Mouse (Mus musculus): ENCODE measurements at regions not wholly inside any gene's neighbourhood (a gene's known extent, or its start where the extent isn't known, plus 50 kb on each side); places are given as distances from the start of the nearest gene placed in this dataset.

DNA sequence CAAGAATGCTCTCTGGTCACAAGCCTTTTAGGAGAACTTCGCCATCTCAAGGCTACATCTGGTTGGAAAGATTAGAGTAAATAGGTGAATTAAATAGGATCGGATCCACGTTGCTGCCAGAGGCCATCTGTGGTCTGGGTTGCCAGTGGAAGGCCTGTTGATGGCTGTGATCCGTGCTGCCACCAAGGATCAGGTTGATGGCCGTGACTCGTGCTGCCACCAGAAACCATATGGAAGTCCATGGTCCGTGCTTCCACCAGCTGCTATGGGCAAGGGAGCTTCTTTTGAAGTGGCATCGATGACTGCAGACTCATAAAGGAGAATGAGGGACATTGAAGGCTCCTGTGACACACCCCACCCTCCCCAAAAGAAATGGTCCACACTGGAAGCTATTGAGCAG is 79.6 kb downstream of the Atp1a1 start:
- Histone ChIP-seq H3K9ac (no peak overlapping the region), H3K27me3 (replicated peaks) (no peaks in the 10 kb centered on the region), H3K4me3 (replicated peaks) (no peak overlapping the region), H3K27ac (no peak overlapping the region), H3K9me3 (no peaks in the 10 kb centered on the region), H3K36me3 (no peaks in the 10 kb centered on the region), H3K4me2 (no peak overlapping the region), H3K4me1 (peaks cover 22% of the 10 kb centered on the region)
- ATAC-seq (ENCODE audit: insufficient read depth, low FRiP score, low read depth) = no peak
- 87% methylated on average over 8 of the region's 8 CpGs for WGBS

DNA sequence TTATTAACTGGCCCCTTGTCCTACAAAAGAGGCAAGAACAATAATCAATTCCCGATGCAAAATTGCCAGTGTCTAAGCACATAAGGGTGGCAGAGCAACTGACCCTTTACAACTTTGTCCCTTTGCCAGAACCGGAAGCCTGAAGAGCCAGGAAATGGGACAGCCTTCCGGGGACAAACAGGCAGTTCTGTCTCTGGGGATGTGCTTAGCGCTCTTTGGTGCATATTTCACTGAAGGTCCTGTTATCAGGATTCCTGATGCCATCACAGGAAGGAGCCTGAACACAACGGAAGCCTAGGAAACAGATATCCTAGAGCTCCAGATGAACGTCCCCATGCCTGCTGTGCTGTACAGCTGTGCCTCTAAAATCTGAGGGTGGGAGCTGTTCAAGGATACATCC is 80.0 kb downstream of the Atp1a1 start:
- no peak for ATAC-seq (ENCODE audit: insufficient read depth, low FRiP score, low read depth)
- no peaks in the 10 kb centered on the region for H3K27me3 ChIP-seq (replicated peaks)
- no peak overlapping the region for H3K27ac ChIP-seq
- no peak overlapping the region for H3K9ac ChIP-seq
- H3K4me3 ChIP-seq (replicated peaks) = no peak overlapping the region
- no peak overlapping the region for H3K4me2 ChIP-seq
- no peaks in the 10 kb centered on the region for H3K9me3 ChIP-seq
- peaks cover 21% of the 10 kb centered on the region for H3K4me1 ChIP-seq
- 61% methylated on average over 6 of the region's 6 CpGs for WGBS
- no peaks in the 10 kb centered on the region for H3K36me3 ChIP-seq

DNA sequence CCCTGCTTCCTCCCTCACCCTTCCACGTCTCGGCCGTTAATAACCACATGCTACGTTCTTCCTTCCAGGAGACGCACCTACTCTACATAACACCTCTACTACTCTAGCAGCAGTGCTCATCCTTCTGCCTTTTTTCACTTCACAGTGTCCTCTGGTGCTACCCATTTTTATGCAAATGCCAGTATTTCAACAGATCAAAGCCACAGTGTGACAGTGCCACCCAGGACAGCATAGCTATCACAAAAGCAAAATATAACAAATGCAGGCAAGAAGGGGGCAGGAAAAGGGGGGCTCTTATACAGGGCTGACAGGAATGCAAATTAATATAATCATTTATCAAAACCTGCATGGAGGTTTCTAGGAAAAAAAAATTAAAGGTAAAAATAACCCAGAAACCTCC is 81.2 kb downstream of the Atp1a1 start:
- Histone ChIP-seq H3K27me3 (replicated peaks) (no peaks in the 10 kb centered on the region), H3K4me1 (peaks cover 22% of the 10 kb centered on the region), H3K9me3 (no peaks in the 10 kb centered on the region), H3K4me2 (no peak overlapping the region), H3K9ac (no peak overlapping the region), H3K36me3 (no peaks in the 10 kb centered on the region), H3K4me3 (replicated peaks) (no peak overlapping the region), H3K27ac (no peak overlapping the region)
- 83% methylated on average over 5 of the region's 5 CpGs for WGBS
- ATAC-seq (ENCODE audit: insufficient read depth, low FRiP score, low read depth) = no peak

DNA sequence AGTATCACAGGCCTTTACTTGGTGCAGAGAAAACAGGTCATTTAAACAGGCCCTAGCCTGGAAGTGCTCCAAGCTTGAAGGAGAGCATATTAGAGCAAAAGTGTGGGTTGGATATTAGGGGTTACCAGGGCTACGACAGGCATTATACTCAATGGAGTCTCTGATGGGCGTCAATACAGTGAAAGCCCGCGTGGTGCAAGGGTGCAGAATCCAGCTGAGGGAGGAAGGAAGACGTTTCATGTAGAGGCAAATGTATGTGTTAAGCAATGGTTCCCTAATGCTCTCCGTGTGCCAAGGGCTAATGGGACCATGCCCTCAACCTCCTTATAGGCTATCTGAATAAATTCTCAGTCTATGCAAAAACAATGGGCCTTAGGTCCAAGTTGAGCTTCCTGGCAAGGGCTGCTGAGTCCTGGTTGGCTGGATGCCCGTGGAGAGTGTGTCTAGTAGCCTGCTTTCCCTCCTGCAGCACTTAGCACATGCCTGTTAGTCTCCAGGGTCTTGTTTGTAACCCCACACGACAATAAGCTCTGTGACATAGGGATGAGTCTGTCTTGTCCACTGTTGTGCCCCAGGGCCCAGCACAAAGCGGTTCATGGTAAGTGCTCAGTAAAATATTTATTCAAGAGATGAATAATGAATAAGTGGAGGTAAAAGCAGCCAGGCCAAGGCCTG is 82.1 kb downstream of the Atp1a1 start:
- Histone ChIP-seq H3K9me3 (no peaks in the 10 kb centered on the region), H3K4me1 (peaks cover 19% of the 10 kb centered on the region), H3K36me3 (no peaks in the 10 kb centered on the region), H3K4me2 (no peak overlapping the region), H3K9ac (no peak overlapping the region), H3K27me3 (replicated peaks) (no peaks in the 10 kb centered on the region), H3K4me3 (replicated peaks) (no peak overlapping the region), H3K27ac (no peak overlapping the region)
- WGBS = 64% methylated on average over 9 of the region's 9 CpGs
- no peak for ATAC-seq (ENCODE audit: insufficient read depth, low FRiP score, low read depth)

DNA sequence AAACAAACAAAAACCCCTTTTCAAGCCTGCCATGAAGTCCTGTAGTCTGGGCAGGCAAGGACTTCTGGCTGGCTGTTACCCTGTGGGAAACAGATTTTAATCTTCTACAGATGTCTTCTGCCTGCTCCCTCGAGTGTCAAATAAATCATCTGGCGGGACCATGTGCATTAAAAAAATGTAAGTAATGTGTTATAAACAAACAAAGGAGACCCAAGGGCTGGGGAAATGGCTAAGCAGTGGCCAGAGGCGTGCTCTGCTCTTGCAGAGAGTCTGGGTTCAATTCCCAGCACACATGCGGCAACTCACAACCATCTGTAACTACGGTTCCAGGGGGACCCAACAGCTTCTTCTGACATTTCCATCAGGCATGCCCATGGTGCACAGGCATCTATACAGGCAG is 83.3 kb downstream of the Atp1a1 start:
- Histone ChIP-seq H3K27me3 (replicated peaks) (no peaks in the 10 kb centered on the region), H3K4me3 (replicated peaks) (no peak overlapping the region), H3K27ac (no peak overlapping the region), H3K9me3 (no peaks in the 10 kb centered on the region), H3K4me2 (no peak overlapping the region), H3K4me1 (peaks cover 16% of the 10 kb centered on the region), H3K9ac (no peak overlapping the region), H3K36me3 (no peaks in the 10 kb centered on the region)
- 54% methylated on average over 5 of the region's 5 CpGs for WGBS
- ATAC-seq (ENCODE audit: insufficient read depth, low FRiP score, low read depth) = no peak

DNA sequence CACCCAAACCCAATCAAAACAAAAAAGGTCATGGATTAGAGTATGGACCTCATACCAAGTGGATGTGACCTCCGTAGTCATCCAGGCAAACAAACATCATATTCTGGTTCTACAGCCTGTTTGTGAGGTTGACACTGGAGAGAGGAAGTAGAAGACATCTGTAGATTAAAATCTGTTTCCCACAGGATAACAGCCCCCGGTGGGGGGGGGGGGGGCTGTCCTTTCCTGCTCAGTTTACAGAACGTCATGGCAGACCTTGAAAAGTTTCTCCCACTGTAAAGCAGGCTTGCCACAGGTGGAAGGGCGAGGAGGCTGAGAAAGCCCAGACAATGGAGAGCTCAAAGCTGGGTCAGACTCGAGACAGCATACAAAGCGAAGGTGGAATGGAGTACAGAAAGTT is 84.4 kb downstream of the Atp1a1 start:
- Histone ChIP-seq H3K4me1 (peaks cover 15% of the 10 kb centered on the region), H3K9ac (no peak overlapping the region), H3K27me3 (replicated peaks) (no peaks in the 10 kb centered on the region), H3K4me3 (replicated peaks) (no peak overlapping the region), H3K4me2 (no peak overlapping the region), H3K9me3 (no peaks in the 10 kb centered on the region), H3K36me3 (no peaks in the 10 kb centered on the region), H3K27ac (peak overlapping the region; percentile 73)
- ATAC-seq (ENCODE audit: insufficient read depth, low FRiP score, low read depth) = no peak
- 55% methylated on average over 6 of the region's 6 CpGs for WGBS

DNA sequence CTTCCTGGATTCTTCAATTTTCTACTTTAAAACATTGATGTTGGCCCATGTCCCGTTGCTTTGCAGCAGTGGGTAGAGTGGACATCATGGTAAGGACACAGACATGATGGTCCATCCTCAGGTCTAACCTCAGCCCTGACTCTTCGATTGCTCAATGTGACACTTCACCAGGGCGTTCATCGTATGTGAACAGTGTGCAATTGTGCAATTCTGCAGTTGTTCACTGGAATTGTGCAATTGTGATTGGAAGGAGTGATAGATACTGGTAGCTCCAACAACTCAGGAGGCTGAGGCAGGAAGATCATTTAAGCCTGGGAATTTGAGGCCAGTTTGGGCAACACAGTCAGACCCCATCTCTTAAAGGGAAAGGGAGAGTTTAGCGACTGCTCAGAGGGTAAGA is 84.9 kb downstream of the Atp1a1 start:
- no peak for ATAC-seq (ENCODE audit: insufficient read depth, low FRiP score, low read depth)
- Histone ChIP-seq H3K4me1 (peaks cover 15% of the 10 kb centered on the region), H3K36me3 (no peaks in the 10 kb centered on the region), H3K27ac (peak overlapping the region; percentile 73), H3K4me2 (no peak overlapping the region), H3K9me3 (no peaks in the 10 kb centered on the region), H3K27me3 (replicated peaks) (no peaks in the 10 kb centered on the region), H3K4me3 (replicated peaks) (no peak overlapping the region), H3K9ac (no peak overlapping the region)
- 84% methylated on average over 5 of the region's 5 CpGs for WGBS

DNA sequence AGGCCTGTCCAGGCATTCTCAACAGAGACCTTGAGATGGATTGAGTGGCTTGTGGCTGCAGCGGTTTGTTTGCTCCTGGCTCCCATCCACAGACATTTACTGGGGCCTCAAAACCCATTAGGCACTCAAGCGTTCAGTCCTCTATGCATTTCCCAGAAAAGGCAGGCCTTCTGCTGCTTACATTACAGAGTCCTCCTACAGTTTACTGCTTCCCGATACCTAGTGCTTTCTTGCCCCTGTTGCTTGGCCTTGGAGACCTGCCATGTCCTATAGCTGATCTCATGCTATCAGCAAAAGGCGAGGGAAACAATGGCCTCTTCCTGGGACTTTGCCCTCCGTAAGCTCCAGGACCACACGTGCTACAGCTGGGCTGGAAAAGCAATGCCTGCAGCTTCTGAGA is 85.7 kb downstream of the Atp1a1 start:
- Histone ChIP-seq H3K36me3 (no peaks in the 10 kb centered on the region), H3K4me3 (replicated peaks) (no peak overlapping the region), H3K27me3 (replicated peaks) (no peaks in the 10 kb centered on the region), H3K9ac (no peak overlapping the region), H3K4me1 (peaks cover 19% of the 10 kb centered on the region), H3K27ac (peak overlapping the region; percentile 73), H3K9me3 (no peaks in the 10 kb centered on the region), H3K4me2 (no peak overlapping the region)
- peak; percentile 41; the same call in 1 of the 2 replicates for ATAC-seq (ENCODE audit: insufficient read depth, low FRiP score, low read depth)
- WGBS = 22% methylated on average over 6 of the region's 6 CpGs

DNA sequence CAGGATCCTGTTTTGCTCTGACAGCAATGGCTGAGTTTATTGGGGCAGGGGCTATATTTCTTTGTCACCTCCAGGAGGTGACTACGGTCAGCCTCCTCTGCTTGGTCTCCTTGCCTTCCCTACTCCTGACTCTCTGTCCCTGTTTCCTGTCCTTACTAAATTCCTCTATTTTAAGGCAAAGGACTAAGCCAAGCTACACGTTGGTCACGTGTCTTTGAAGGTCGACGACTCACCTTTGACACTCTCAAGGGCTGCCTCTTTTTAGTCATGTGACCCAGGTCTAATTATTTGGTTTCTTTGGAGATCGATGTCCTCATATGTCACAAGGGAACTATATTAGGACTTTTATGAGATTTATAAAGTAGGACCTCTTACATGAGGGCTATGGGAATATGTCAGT is 86.9 kb downstream of the Atp1a1 start:
- Histone ChIP-seq H3K9ac (no peak overlapping the region), H3K36me3 (no peaks in the 10 kb centered on the region), H3K27ac (peak overlapping the region; percentile 85), H3K4me1 (peaks cover 27% of the 10 kb centered on the region), H3K4me3 (replicated peaks) (no peak overlapping the region), H3K9me3 (no peaks in the 10 kb centered on the region), H3K27me3 (replicated peaks) (no peaks in the 10 kb centered on the region), H3K4me2 (no peak overlapping the region)
- no peak for ATAC-seq (ENCODE audit: insufficient read depth, low FRiP score, low read depth)
- WGBS = 83% methylated on average over 6 of the region's 6 CpGs

DNA sequence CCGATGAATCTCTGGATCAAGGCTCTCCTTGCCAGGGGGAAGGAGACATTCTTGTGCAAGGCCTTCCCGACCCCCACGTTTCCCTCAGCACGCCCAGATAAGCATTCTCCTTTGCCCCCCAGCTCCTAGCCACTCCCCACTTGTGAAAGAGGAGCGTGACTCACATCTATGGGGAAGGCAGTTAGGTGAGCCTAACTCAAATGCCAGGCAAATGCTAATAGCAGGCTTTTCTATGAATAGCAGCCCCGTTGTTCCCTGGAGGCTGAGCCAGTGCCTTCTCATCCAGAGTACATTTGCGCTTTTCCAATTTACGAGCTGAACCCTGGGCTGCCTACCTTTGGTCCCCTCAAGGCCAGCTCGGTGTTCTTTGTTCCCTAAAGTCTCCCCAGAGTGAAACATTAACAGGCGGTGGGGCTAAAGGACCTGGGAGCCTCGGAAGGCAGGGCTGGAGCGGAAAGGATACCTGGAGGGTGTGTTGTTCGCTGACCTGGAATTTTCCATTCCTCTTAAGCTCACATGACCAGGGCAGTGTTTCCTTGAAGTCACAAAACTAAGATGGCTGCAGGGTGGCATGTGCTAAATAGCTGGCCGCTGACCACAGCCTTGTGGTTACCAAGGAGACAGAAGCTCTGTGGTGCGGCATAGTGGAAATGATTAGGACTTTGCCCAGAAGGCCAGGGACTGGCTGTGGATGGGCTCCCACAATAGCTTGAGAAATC is 87.5 kb downstream of the Atp1a1 start:
- no peak overlapping the region for H3K4me3 ChIP-seq (replicated peaks)
- H3K9ac ChIP-seq = no peak overlapping the region
- no peak overlapping the region for H3K4me2 ChIP-seq
- no peaks in the 10 kb centered on the region for H3K36me3 ChIP-seq
- H3K4me1 ChIP-seq = peaks cover 23% of the 10 kb centered on the region
- H3K9me3 ChIP-seq = no peaks in the 10 kb centered on the region
- ATAC-seq (ENCODE audit: insufficient read depth, low FRiP score, low read depth) = peak; percentile 62
- H3K27me3 ChIP-seq (replicated peaks) = no peaks in the 10 kb centered on the region
- peak overlapping the region; percentile 85 for H3K27ac ChIP-seq
- 55% methylated on average over 15 of the region's 15 CpGs for WGBS

DNA sequence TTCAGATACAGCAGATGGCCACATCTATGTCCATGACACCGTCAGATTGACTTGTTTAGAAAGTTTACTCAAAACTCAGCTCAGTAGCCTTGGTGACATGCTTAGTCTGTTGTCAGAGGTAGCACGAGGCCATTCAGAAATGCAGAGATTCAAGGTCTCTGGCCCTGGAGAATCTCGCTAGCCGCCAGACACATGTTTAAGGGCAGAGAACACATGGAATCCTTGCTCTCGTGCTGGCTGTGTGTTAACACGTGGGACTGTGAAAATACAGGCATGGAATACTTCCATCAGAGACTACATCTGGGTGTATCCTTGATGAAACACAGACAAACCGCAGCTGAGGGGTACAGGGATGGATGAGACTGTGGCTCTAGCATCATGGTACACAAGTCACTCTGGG is 88.9 kb downstream of the Atp1a1 start:
- Histone ChIP-seq H3K27me3 (replicated peaks) (no peaks in the 10 kb centered on the region), H3K4me1 (peaks cover 23% of the 10 kb centered on the region), H3K4me3 (replicated peaks) (no peak overlapping the region), H3K36me3 (no peaks in the 10 kb centered on the region), H3K9me3 (no peaks in the 10 kb centered on the region), H3K9ac (no peak overlapping the region), H3K4me2 (no peak overlapping the region), H3K27ac (0 out of 2 replicates have a peak overlapping the region, but pooled peaks have one; percentile 85)
- ATAC-seq (ENCODE audit: insufficient read depth, low FRiP score, low read depth) = no peak
- WGBS = 83% methylated on average over 7 of the region's 7 CpGs

DNA sequence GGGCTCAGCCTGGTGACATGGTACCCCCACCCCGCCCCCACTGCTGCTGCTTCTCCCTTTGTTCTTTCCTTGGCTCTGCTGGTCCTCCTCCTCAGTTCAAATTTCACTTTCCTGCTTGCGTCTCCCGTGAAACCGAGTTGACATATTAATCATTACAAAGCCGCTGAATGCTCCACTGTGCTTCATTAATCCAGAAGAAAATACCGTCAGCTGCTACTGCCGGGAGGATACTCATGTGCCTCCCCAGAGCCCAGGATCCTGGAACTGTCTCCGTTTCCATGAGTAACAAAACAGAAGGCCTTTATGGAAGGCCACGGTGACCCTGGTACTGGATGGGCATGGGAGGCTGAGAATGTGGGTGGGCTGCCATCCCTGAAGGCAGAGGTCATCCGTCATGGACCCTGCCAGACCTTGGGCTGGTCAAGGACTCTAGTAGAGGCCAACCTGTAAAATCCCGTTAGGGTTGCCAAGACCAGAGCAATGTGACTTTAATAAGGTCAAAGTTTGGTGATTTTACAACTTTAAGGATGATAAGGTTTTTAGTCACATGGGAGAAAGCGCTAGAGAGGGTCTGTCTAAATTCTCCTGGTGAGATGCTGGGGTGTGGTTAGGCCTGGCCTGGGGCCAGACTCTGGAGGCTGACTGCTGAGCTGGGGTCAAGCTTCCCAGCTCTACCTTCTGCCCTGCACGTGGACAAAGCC is 90.7 kb downstream of the Atp1a1 start:
- WGBS = 27% methylated on average over 13 of the region's 13 CpGs
- Histone ChIP-seq H3K4me2 (no peak overlapping the region), H3K27me3 (replicated peaks) (no peaks in the 10 kb centered on the region), H3K9ac (no peak overlapping the region), H3K9me3 (no peaks in the 10 kb centered on the region), H3K4me1 (peaks cover 19% of the 10 kb centered on the region), H3K36me3 (no peaks in the 10 kb centered on the region), H3K4me3 (replicated peaks) (no peak overlapping the region), H3K27ac (peak overlapping the region; percentile 52)
- ATAC-seq (ENCODE audit: insufficient read depth, low FRiP score, low read depth) = peak; percentile 6; the same call in 1 of the 2 replicates

Data from stomach, embryonic 15.5 days (tissue).